Mouse (Mus musculus) neural tube, embryonic 11.5 days (tissue): Measurements from ENCODE around the gene Lix1. TPM values are rescaled to one million over a fixed set of nuclear protein-coding genes. Genes with fewer than 3 reads are reported as not detected.
A peak's percentile ranks its signal among the peaks of the same experiment; 100 is the strongest.

Experiments
- ATAC-seq: fragments of 200-750 bp; cut with Nextera tagmentation; 2 replicates; pipeline ENCODE4 v1.8.0; 2017; ENCODE audit warnings: moderate number of reproducible peaks, mild to moderate bottlenecking, moderate TSS enrichment, moderate library complexity; ENCODE audit not compliant: insufficient read depth, low FRiP score, low TSS enrichment
- DNase-seq: peaks from one replicate; pipeline ENCODE4 v3.0.0-alpha.2; 2015; ENCODE audit warnings: low spot score
- H3K27ac ChIP-seq: fragments of 300-500 bp; sonication (generic); 2 replicates; pipeline ENCODE4 v1.5.1; 2014; ENCODE audit warnings: low read depth, mild to moderate bottlenecking, low read length
- H3K27me3 ChIP-seq: fragments of 300-500 bp; sonication (generic); 2 replicates; pipeline ENCODE4 v1.6.1; 2014; ENCODE audit warnings: mild to moderate bottlenecking, low read length, mixed read lengths; ENCODE audit not compliant: control insufficient read depth, insufficient read depth
- H3K36me3 ChIP-seq: fragments of 300-500 bp; sonication (generic); 2 replicates; pipeline ENCODE4 v1.6.1; 2014; ENCODE audit warnings: mild to moderate bottlenecking, low read length, moderate library complexity, mixed read lengths; ENCODE audit not compliant: control insufficient read depth, insufficient read depth
- H3K4me1 ChIP-seq: fragments of 300-500 bp; sonication (generic); 2 replicates; pipeline ENCODE4 v1.6.1; 2014; ENCODE audit warnings: low read length, mixed read lengths; ENCODE audit not compliant: control insufficient read depth, insufficient read depth
- H3K4me2 ChIP-seq: fragments of 300-500 bp; sonication (generic); 2 replicates; pipeline ENCODE4 v1.6.1; 2014; ENCODE audit warnings: low read depth, mild to moderate bottlenecking, moderate library complexity
- H3K4me3 ChIP-seq: fragments of 300-500 bp; sonication (generic); 2 replicates; pipeline ENCODE4 v1.5.1; 2014; ENCODE audit warnings: low read depth, low read length
- H3K9ac ChIP-seq: fragments of 300-500 bp; sonication (generic); 2 replicates; pipeline ENCODE4 v1.6.1; 2014; ENCODE audit warnings: mild to moderate bottlenecking, low read length
- H3K9me3 ChIP-seq: fragments of 300-500 bp; sonication (generic); 2 replicates; pipeline ENCODE4 v1.6.1; 2016; ENCODE audit warnings: low read length; ENCODE audit not compliant: control insufficient read depth
- WGBS: fragments of 180-500 bp; shearing (Covaris S2); extraction: QIAGEN DNeasy Blood & Tissue Kit; methylation state at CpG from one replicate; pipeline ENCODE4 v1.1.7; 2014; 5-methylcytosine and 5-hydroxymethylcytosine counted together
- polyA plus RNA-seq: library from polyadenylated mRNA; unstranded; fragments of >200 nt; fragmentation: Nextera tagmentation; extraction: Ambion mirVana; gene quantifications from 2 replicates; pipeline ENCODE4 v1.2.1, GENCODE M21; 2014

Lix1 gene
- polyA plus RNA-seq, 1 experiment from 2014 or later, result 12.4 TPM

DNA sequence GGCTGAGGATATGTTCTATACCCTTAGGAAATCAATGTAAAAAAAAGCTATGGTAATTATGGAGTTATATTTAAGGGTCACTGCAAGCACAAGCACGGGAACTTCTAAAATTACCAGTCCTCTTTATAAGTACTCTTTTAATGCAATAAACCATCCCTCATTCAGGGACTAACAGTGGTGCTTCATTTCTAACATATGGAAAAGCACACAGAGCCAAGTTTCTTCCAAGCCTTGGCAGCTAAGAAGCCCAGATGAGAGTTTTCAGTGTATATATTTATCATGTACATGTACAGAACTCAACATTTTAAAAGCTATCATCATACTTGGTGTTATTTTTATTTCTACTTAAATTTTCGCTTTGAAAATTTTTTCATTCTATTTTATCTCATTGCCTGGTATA, 26.4 kb downstream of the Lix1 start:
- no peaks in the 10 kb centered on the region for H3K36me3 ChIP-seq
- DNase-seq (no peak), ATAC-seq (no peak)
- H3K4me2 ChIP-seq, result no peak overlapping the region
- no peaks in the 10 kb centered on the region for H3K4me1 ChIP-seq
- WGBS, result 81% methylated on average over 2 of the region's 2 CpGs
- no peak overlapping the region for H3K27ac ChIP-seq
- no peaks in the 10 kb centered on the region for H3K27me3 ChIP-seq
- no peak overlapping the region for H3K9ac ChIP-seq
- H3K9me3 ChIP-seq, result no peaks in the 10 kb centered on the region
- H3K4me3 ChIP-seq, result no peak overlapping the region

DNA sequence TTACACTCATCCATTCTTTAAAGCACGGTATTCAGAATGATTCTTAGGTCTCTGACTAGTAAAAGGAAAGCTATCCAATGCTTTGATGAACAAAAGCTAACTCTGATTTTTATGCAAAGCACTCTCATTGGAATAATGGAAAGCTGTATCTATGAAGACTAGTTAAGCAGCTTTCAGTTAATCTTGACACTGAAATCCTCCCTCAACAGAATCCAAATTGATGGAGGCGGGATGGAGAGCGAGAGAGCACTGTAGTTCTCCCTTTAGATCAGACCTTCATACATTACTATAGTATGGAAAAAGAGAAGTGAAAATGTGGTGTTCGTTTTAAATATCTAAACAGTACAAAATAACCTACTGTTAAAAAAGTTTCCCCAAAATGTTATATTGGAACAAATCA, 31.2 kb downstream of the Lix1 start:
- no peak overlapping the region for H3K9ac ChIP-seq
- no peaks in the 10 kb centered on the region for H3K36me3 ChIP-seq
- H3K4me1 ChIP-seq, result no peaks in the 10 kb centered on the region
- no peaks in the 10 kb centered on the region for H3K9me3 ChIP-seq
- DNase-seq (no peak), ATAC-seq (no peak)
- no peak overlapping the region for H3K27ac ChIP-seq
- no peak overlapping the region for H3K4me2 ChIP-seq
- H3K4me3 ChIP-seq, result no peak overlapping the region
- 82% methylated on average over 4 of the region's 4 CpGs for WGBS
- H3K27me3 ChIP-seq, result no peaks in the 10 kb centered on the region

DNA sequence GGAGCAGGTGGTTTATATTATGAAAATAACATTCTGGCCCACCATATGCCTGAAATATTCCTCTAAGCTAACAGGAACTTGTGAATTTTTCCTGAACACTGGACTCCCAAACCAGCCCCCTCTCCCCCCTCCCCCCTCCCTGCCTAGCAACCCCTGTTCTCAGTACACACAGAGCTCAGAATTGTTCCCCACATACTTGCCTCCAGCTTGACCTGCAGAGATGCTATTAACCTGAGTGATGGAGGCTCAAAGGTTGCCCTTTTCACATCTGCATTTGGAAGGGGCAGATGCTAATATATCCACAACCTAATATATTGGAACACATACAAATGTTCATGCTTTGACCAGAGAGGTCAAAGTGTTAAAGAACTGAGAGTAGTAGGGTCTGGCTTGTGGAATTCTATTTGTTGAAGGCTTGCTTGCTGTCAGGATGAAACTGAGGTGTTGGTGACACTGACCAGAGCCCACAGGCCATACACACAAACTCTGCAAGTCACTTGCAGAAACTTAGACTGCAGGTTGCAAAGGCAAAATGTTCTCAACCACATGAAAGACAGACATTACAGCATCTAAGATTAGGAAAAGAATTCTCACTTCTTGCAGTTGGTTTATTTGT, 36.2 kb downstream of the Lix1 start:
- Histone ChIP-seq H3K9ac (no peak overlapping the region), H3K27ac (no peak overlapping the region), H3K9me3 (no peaks in the 10 kb centered on the region), H3K4me2 (no peak overlapping the region), H3K36me3 (no peaks in the 10 kb centered on the region), H3K4me1 (no peaks in the 10 kb centered on the region), H3K4me3 (no peak overlapping the region), H3K27me3 (no peaks in the 10 kb centered on the region)
- ATAC-seq, result no peak
- no peak for DNase-seq

DNA sequence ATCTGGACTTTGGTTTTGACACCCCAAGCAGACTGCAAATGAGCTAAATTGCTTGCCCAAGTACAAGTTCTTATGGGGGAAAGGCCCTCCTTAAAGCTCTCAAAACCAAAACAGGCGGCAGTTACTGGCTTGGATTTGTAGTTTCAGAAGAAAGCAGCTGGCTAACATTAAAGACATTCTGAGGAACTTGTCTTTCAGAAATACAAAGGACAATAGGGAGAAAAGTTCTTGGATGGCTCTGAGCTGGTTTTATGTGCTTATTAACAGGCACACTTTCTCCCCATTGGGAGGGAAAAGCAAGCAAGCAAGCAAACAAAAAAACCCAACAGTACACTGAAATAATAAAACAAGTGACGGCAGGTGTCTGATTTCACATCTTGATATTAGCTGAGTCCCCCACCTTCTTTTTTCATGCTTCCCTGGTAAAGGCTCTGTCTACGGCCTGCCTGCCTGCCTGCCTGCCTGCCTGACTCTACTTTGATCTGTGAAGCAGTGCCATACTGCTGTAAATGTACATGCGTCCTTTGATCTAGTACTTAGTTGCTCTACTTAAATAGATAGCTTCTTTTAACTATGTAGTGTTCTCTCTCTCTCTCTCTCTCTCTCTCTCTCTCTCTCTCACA, 39.5 kb downstream of the Lix1 start:
- no peak for ATAC-seq
- Histone ChIP-seq H3K4me1 (no peaks in the 10 kb centered on the region), H3K4me2 (no peak overlapping the region), H3K36me3 (no peaks in the 10 kb centered on the region), H3K27ac (no peak overlapping the region), H3K4me3 (no peak overlapping the region), H3K9ac (no peak overlapping the region), H3K27me3 (no peaks in the 10 kb centered on the region), H3K9me3 (no peaks in the 10 kb centered on the region)
- no peak for DNase-seq
- WGBS, result 27% methylated on average over 4 of the region's 4 CpGs

DNA sequence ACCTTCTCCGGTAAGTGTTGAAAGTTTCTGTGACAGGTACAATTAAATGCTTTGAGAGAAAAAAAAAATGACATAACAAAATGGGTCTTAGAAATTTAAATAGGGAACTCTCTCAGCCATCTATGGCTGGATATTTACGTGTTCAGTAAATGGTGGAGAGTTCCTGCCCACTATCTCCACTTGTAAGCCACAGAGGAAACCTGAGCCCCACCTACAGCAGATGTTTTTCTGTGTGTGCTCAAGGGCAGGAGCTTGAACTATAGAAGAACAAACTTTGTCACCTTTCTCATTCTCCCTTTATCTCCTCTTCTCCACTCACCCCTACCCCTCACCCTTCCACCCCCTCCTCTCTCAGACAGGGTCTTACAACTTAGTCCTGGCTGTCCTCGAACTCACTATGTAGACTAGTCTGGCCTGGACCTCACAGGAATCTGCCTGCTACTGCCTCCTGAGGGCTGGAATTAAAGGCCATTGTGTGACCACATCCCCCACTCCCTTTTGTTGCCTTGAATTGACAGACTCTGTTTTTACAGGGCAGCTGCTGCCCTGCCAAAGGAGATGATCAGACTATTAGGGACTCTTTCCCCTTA, 41.9 kb downstream of the Lix1 start:
- Histone ChIP-seq H3K27ac (0 out of 2 replicates have a peak overlapping the region, but pooled peaks have one; percentile 14), H3K9ac (no peak overlapping the region), H3K4me3 (no peak overlapping the region), H3K4me1 (peaks cover 5% of the 10 kb centered on the region; the same call in 1 of the 2 replicates), H3K36me3 (no peaks in the 10 kb centered on the region), H3K9me3 (no peaks in the 10 kb centered on the region), H3K4me2 (no peak overlapping the region), H3K27me3 (no peaks in the 10 kb centered on the region)
- ATAC-seq (no peak), DNase-seq (no peak)
- WGBS, result 83% methylated on average over 3 of the region's 3 CpGs

DNA sequence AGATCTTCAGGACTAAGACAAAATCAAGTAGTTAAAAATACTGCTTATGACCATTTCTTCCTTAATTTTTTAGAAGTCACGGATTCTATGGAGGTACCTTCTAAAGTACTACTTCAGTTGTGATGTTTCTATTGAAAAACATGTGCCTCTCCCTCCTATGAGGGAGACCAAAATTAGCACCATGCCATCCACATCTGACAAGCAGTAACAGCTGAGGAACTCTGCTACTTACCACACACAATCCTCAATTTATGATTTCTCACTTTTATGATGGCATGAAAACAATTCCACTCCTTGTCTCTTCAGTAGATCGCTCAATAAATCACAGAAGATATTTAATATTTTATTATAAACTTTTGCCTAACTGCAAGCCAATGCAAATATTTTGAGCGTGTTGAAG, 44.2 kb downstream of the Lix1 start:
- Histone ChIP-seq H3K4me3 (no peak overlapping the region), H3K36me3 (no peaks in the 10 kb centered on the region), H3K27me3 (no peaks in the 10 kb centered on the region), H3K4me2 (no peak overlapping the region), H3K9me3 (no peaks in the 10 kb centered on the region), H3K9ac (no peak overlapping the region), H3K4me1 (peaks cover 5% of the 10 kb centered on the region; the same call in 1 of the 2 replicates), H3K27ac (no peak overlapping the region)
- 94% methylated on average over 3 of the region's 3 CpGs for WGBS
- no peak for ATAC-seq
- DNase-seq, result no peak

DNA sequence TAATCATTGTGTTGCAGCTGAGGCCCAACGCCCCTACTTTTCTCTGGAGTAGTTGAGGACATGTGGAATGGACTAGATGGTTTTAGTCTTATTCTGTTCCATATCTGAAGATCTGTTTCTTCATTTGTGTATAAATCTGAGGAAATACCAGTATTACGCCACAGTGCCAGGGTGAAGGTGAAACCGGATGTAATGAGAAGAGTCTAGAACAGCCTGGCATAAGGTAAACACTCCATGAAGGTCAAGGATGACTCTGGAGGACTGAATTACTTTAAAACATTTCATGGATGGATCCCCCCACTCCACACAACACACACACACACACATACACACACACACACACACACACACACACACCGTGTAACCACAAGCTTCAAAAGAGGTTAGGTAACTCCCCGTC, 45.3 kb downstream of the Lix1 start:
- Histone ChIP-seq H3K9me3 (no peaks in the 10 kb centered on the region), H3K4me2 (no peak overlapping the region), H3K9ac (no peak overlapping the region), H3K27me3 (no peaks in the 10 kb centered on the region), H3K4me1 (peaks cover 5% of the 10 kb centered on the region; the same call in 1 of the 2 replicates), H3K27ac (no peak overlapping the region), H3K36me3 (no peaks in the 10 kb centered on the region), H3K4me3 (no peak overlapping the region)
- no peak for DNase-seq
- WGBS, result 65% methylated on average over 5 of the region's 5 CpGs
- ATAC-seq, result no peak

DNA sequence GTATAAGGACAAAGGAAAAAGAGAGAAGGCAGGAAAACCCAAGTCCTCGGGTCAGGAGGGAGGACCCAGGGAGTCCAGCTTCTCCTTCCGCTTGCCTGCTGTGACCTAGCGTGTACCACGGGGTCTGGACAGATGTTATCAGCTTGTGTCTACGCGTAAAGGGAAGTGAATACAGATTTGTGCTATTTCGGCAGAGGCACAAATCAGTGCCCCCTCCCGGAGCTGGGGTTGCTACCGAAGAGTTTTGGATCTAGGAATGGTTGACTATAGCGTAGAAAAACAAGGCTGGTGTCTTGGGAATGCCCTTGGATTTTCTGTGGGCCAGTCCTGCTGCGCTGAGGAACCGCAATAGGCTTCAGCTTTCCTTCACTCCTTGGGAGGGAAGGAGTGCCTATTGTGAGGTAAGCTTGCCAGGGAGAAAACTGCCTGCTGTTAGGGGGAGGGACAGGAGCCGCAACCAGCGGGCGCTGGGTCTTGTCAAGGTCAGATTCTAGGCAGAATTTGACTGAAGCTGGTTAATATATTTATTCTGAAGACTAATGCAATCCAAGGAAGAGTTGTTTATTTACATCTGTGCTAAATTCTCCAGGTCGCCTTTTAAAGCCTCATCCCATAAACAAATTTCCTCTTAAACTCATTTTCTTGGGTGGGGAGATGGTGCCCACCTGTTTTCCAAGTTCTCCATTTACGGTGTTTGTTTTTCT, 46.4 kb downstream of the Lix1 start:
- Histone ChIP-seq H3K4me3 (peak overlapping the region; percentile 18), H3K4me2 (peak overlapping the region; percentile 43), H3K36me3 (no peaks in the 10 kb centered on the region), H3K4me1 (peaks cover 5% of the 10 kb centered on the region; the same call in 1 of the 2 replicates), H3K27ac (0 out of 2 replicates have a peak overlapping the region, but pooled peaks have one; percentile 34), H3K27me3 (no peaks in the 10 kb centered on the region), H3K9ac (peak overlapping the region; percentile 58), H3K9me3 (no peaks in the 10 kb centered on the region)
- WGBS, result 3% methylated on average over 17 of the region's 17 CpGs
- DNase-seq (peak; percentile 65), ATAC-seq (peak; percentile 76)
